Mouse (Mus musculus): ENCODE measurements around the gene Rtn4ip1. TPM values are rescaled to one million over a fixed set of nuclear protein-coding genes. Genes with fewer than 3 reads are reported as not detected.

Rtn4ip1 gene
- 5.4 and 7.9 TPM in 2 replicates for total RNA-seq (2015; ENCODE audit: low replicate concordance)
- total RNA-seq (2017; ENCODE audit: low replicate concordance) = 2.6 and 5.0 TPM in 2 replicates

- ATAC-seq (replicated peaks; ENCODE audit: low FRiP score, poor library complexity, severe bottlenecking) = peak; percentile 95
These were observed at the start of gene Rtn4ip1, which contains the start of gene Qrsl1 for GRCm38 (mm10) chr10:43901578-43902194. Gene Rtn4ip1, plus strand, starts transcription at chr10:43901807. Gene Qrsl1, minus strand, starts transcription at chr10:43901745.

GRCm38 (mm10) chr10:43851898-43852297 is 49.7 kb upstream of the Rtn4ip1 start:
- no peak for ATAC-seq (replicated peaks; ENCODE audit: low FRiP score, poor library complexity, severe bottlenecking)

- ATAC-seq (replicated peaks; ENCODE audit: low FRiP score, poor library complexity, severe bottlenecking) = no peak
These were observed 45.7 kb upstream of the Rtn4ip1 start for GRCm38 (mm10) chr10:43855916-43856315.

GRCm38 (mm10) chr10:43856351-43856750 is 45.3 kb upstream of the Rtn4ip1 start:
- ATAC-seq (replicated peaks; ENCODE audit: low FRiP score, poor library complexity, severe bottlenecking) = no peak

GRCm38 (mm10) chr10:43870752-43871151 is 30.9 kb upstream of the Rtn4ip1 start:
- peak; percentile 78 for ATAC-seq (replicated peaks; ENCODE audit: low FRiP score, poor library complexity, severe bottlenecking)

GRCm38 (mm10) chr10:43871458-43871857 is 30.1 kb upstream of the Rtn4ip1 start:
- no peak for ATAC-seq (replicated peaks; ENCODE audit: low FRiP score, poor library complexity, severe bottlenecking)

GRCm38 (mm10) chr10:43887676-43888075 is 13.9 kb upstream of the Rtn4ip1 start:
- no peak for ATAC-seq (replicated peaks; ENCODE audit: low FRiP score, poor library complexity, severe bottlenecking)

GRCm38 (mm10) chr10:43888976-43889375 is 12.6 kb upstream of the Rtn4ip1 start:
- no peak for ATAC-seq (replicated peaks; ENCODE audit: low FRiP score, poor library complexity, severe bottlenecking)

- no peak for ATAC-seq (replicated peaks; ENCODE audit: low FRiP score, poor library complexity, severe bottlenecking)
These were observed 8.6 kb upstream of the Rtn4ip1 start for GRCm38 (mm10) chr10:43892971-43893370.

- no peak for ATAC-seq (replicated peaks; ENCODE audit: low FRiP score, poor library complexity, severe bottlenecking)
These were observed 5.5 kb upstream of the Rtn4ip1 start for GRCm38 (mm10) chr10:43896065-43896464.

- ATAC-seq (replicated peaks; ENCODE audit: low FRiP score, poor library complexity, severe bottlenecking) = no peak
These were observed 3.3 kb upstream of the Rtn4ip1 start for GRCm38 (mm10) chr10:43898276-43898675.

GRCm38 (mm10) chr10:43900883-43901570 is 580 bp upstream of the Rtn4ip1 start:
- peak; percentile 55 for ATAC-seq (replicated peaks; ENCODE audit: low FRiP score, poor library complexity, severe bottlenecking)

- ATAC-seq (replicated peaks; ENCODE audit: low FRiP score, poor library complexity, severe bottlenecking) = no peak
These were observed 3.0 kb downstream of the Rtn4ip1 start for GRCm38 (mm10) chr10:43904569-43904968.

GRCm38 (mm10) chr10:43910032-43910872 is 8.6 kb downstream of the Rtn4ip1 start:
- no peak for ATAC-seq (replicated peaks; ENCODE audit: low FRiP score, poor library complexity, severe bottlenecking)

- no peak for ATAC-seq (replicated peaks; ENCODE audit: low FRiP score, poor library complexity, severe bottlenecking)
These were observed 9.2 kb downstream of the Rtn4ip1 start for GRCm38 (mm10) chr10:43910873-43911142.

- ATAC-seq (replicated peaks; ENCODE audit: low FRiP score, poor library complexity, severe bottlenecking) = no peak
These were observed 10.6 kb downstream of the Rtn4ip1 start for GRCm38 (mm10) chr10:43912236-43912635.

GRCm38 (mm10) chr10:43916181-43916580 is 14.6 kb downstream of the Rtn4ip1 start:
- no peak for ATAC-seq (replicated peaks; ENCODE audit: low FRiP score, poor library complexity, severe bottlenecking)

GRCm38 (mm10) chr10:43916737-43917136 is 15.1 kb downstream of the Rtn4ip1 start:
- ATAC-seq (replicated peaks; ENCODE audit: low FRiP score, poor library complexity, severe bottlenecking) = no peak

- peak; percentile 85 for ATAC-seq (replicated peaks; ENCODE audit: low FRiP score, poor library complexity, severe bottlenecking)
These were observed 17.3 kb downstream of the Rtn4ip1 start for GRCm38 (mm10) chr10:43918696-43919608.

GRCm38 (mm10) chr10:43923096-43923495 is 21.5 kb downstream of the Rtn4ip1 start:
- no peak for ATAC-seq (replicated peaks; ENCODE audit: low FRiP score, poor library complexity, severe bottlenecking)
